Mouse (Mus musculus) CH12.LX (cell line): ENCODE results near the gene Kndc1.

Source experiments
- CTCF ChIP-seq, 2 experiments: IDR thresholded peaks in 1 of 2; conservative IDR thresholded peaks in 1 of 2; 2 replicates each; pipeline ENCODE4 v1.5.1; 2011 to 2012; ENCODE audit warnings: low read depth in 2 of 2, low read length in 2 of 2, improper control_type of control experiment in 1 of 2, inconsistent platforms in 1 of 2, mild to moderate bottlenecking in 1 of 2, moderate library complexity in 1 of 2
- EP300 ChIP-seq: IDR thresholded peaks from 2 replicates; pipeline ENCODE4 v1.6.1; 2011; ENCODE audit warnings: low read length, improper control_type of control experiment
- ETS1 ChIP-seq: conservative IDR thresholded peaks from 2 replicates; pipeline ENCODE4 v1.6.1; 2012; ENCODE audit warnings: low read depth, mild to moderate bottlenecking, inconsistent platforms, low read length, improper control_type of control experiment, moderate library complexity
- GABPA ChIP-seq: IDR thresholded peaks from 2 replicates; pipeline ENCODE4 v1.6.1; 2012; ENCODE audit warnings: low read depth, low read length, improper control_type of control experiment, inconsistent platforms; ENCODE audit not compliant: insufficient replicate concordance
- MAX ChIP-seq: IDR thresholded peaks from 2 replicates; pipeline ENCODE4 v1.6.1; 2011; ENCODE audit warnings: low read length, improper control_type of control experiment
- MYC ChIP-seq: IDR thresholded peaks from 2 replicates; pipeline ENCODE4 v1.6.1; 2011; ENCODE audit warnings: low read depth, mild to moderate bottlenecking, improper control_type of control experiment, low read length
- NELFE ChIP-seq: IDR thresholded peaks from 2 replicates; pipeline ENCODE4 v1.6.1; 2011; ENCODE audit warnings: low read depth, low read length, improper control_type of control experiment
- NRF1 ChIP-seq: IDR thresholded peaks from 2 replicates; pipeline ENCODE4 v1.6.1; 2014; ENCODE audit warnings: low read depth, mild to moderate bottlenecking, inconsistent platforms, low read length, improper control_type of control experiment, moderate library complexity
- POLR2A ChIP-seq: IDR thresholded peaks from 2 replicates; pipeline ENCODE4 v1.6.1; 2011; ENCODE audit warnings: low read depth, mild to moderate bottlenecking, improper control_type of control experiment, low read length
- POLR2AphosphoS2 ChIP-seq: IDR thresholded peaks from 2 replicates; pipeline ENCODE4 v1.6.1; 2011; ENCODE audit warnings: low read depth, low read length, improper control_type of control experiment
- RAD21 ChIP-seq: IDR thresholded peaks from 2 replicates; pipeline ENCODE4 v1.6.1; 2011; ENCODE audit warnings: low read depth, mild to moderate bottlenecking, low read length, improper control_type of control experiment, moderate library complexity
- SIN3A ChIP-seq: IDR thresholded peaks from 2 replicates; pipeline ENCODE4 v1.6.1; 2012; ENCODE audit warnings: low read length, improper control_type of control experiment, inconsistent platforms
- UBTF ChIP-seq: IDR thresholded peaks from 2 replicates; pipeline ENCODE4 v1.6.1; 2012; ENCODE audit warnings: low read depth, mild to moderate bottlenecking, inconsistent platforms, low read length, improper control_type of control experiment, moderate library complexity
- USF1 ChIP-seq: IDR thresholded peaks from 2 replicates; pipeline ENCODE4 v1.6.1; 2014; ENCODE audit warnings: low read depth, mild to moderate bottlenecking, inconsistent platforms, low read length, improper control_type of control experiment

- TF ChIP-seq UBTF, result no peak
- TF ChIP-seq POLR2AphosphoS2, result no peak
- TF ChIP-seq RAD21, result no peak
- no peak for TF ChIP-seq EP300
- TF ChIP-seq MYC, result no peak
- TF ChIP-seq CTCF (conservative IDR thresholded peaks at IDR 0.05 in 1 of 2, IDR thresholded peaks at IDR 0.05 in 1 of 2; ENCODE audit: low read depth in 2 of 2, low read length in 2 of 2), result no peak
- TF ChIP-seq MAX, result no peak
- TF ChIP-seq GABPA, result no peak
- no peak for TF ChIP-seq NRF1
- TF ChIP-seq SIN3A, result no peak
- TF ChIP-seq USF1, result no peak
- TF ChIP-seq POLR2A, result no peak
- no peak for TF ChIP-seq NELFE
- TF ChIP-seq ETS1, result no peak
Observed at GRCm38 (mm10) chr7:139951991-139952633, 57.6 kb downstream of the Kndc1 start.
